In the genomic region with DNA sequence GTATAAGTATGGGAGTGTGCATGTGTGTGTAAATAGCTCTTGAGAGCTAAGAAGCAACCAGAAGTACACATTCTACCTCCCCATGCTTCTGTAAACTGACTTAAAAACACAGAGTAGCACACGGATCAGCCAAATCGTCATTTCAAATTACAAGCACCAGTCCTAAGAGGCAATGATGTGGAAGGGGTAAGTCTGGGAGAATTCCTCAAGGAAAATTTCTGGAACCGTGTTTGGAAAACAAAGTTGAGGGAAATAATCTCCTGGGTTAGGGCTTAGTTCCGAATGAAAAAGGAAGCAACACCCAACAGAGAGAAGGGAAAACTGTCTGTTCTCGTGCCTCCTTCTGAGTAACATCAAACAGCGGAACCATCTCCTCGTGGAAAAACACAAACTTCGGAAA, we compare ENCODE assay signal across 14 mouse cellular contexts. TPM values are rescaled to one million over a fixed set of nuclear protein-coding genes. Genes with fewer than 3 reads are reported as not detected.
DNase-seq lines count a peak whose midpoint lies in the region; ATAC-seq and TF ChIP-seq lines count a peak whose summit lies in the region.
"Had no signal": no experiment of that assay in that cellular context is flagged by ENCODE, and none has a peak within 500 bp of the region (broad histone marks: within the 10 kb centered on the region; RNA-seq: fewer than 3 reads in every experiment).

No protein-coding gene starts in this region.

- DNase-seq in heart, adult 8-10 months (ENCODE audit: low spot score): peak; percentile 49
- DNase-seq in heart, embryonic 10.5 days (ENCODE audit: low spot score): no peak
- DNase-seq in CH12.LX (ENCODE audit: extremely low read depth): no peak
- DNase-seq in embryonic facial prominence, embryonic 14.5 days (ENCODE audit: low spot score): peak; percentile 67
- no peak for DNase-seq in left cerebral cortex, adult 8-10 months (ENCODE audit: low spot score in 2 of 2)
- DNase-seq in left cerebral cortex, postnatal 4 days: no peak
- no peak for DNase-seq in left cerebral cortex, adult 2 months (ENCODE audit: extremely low spot score in 1 of 2, low spot score in 2 of 2)
- DNase-seq: cerebellum, adult 11 months; thymus, adult 2 months had no signal

- no peak for TF ChIP-seq POLR2A in CH12.LX (IDR thresholded peaks at IDR 0.05; ENCODE audit: low read depth, low read length)

- no peaks in the 10 kb centered on the region for H3K36me3 ChIP-seq in heart, embryonic 10.5 days
- H3K36me3 ChIP-seq in CH12.LX (replicated peaks in 1 of 2; ENCODE audit: control insufficient read depth in 1 of 2, insufficient read depth in 1 of 2, low read length in 1 of 2): no peaks in the 10 kb centered on the region
- no peaks in the 10 kb centered on the region for H3K36me3 ChIP-seq in embryonic facial prominence, embryonic 14.5 days (ENCODE audit: control insufficient read depth, insufficient read depth, low read length)
- no peaks in the 10 kb centered on the region for H3K36me3 ChIP-seq in limb, embryonic 12.5 days
- H3K36me3 ChIP-seq: kidney, embryonic 15.5 days; lung, embryonic 15.5 days; midbrain, embryonic 10.5 days had no signal

- TF ChIP-seq CTCF in CH12.LX (conservative IDR thresholded peaks at IDR 0.05 in 1 of 2, IDR thresholded peaks at IDR 0.05 in 1 of 2; ENCODE audit: low read depth in 2 of 2, low read length in 2 of 2): no peak
- no peak for TF ChIP-seq CTCF in left cerebral cortex, adult 2 months (IDR thresholded peaks at IDR 0.05)

- no peaks in the 10 kb centered on the region for H3K27me3 ChIP-seq in heart, embryonic 10.5 days (ENCODE audit: insufficient read depth, poor library complexity, severe bottlenecking)
- H3K27me3 ChIP-seq in CH12.LX (replicated peaks): no peaks in the 10 kb centered on the region
- no peaks in the 10 kb centered on the region for H3K27me3 ChIP-seq in embryonic facial prominence, embryonic 14.5 days (replicated peaks; ENCODE audit: control insufficient read depth, insufficient read depth, low read length)
- H3K27me3 ChIP-seq in limb, embryonic 12.5 days: no peaks in the 10 kb centered on the region
- H3K27me3 ChIP-seq: kidney, embryonic 15.5 days; lung, embryonic 15.5 days had no signal

- intact Hi-C loops in left cerebral cortex, postnatal 4 days (cut with DNase I): no loop called here
- intact Hi-C loops in left cerebral cortex, adult 2 months (cut with DNase I): no loop called here

- H3K9ac ChIP-seq in CH12.LX (ENCODE audit: insufficient read depth, low read depth): no peak overlapping the region
- H3K9ac ChIP-seq in embryonic facial prominence, embryonic 14.5 days (ENCODE audit: low read depth, low read length): 0 out of 2 replicates have a peak overlapping the region, but pooled peaks have one; percentile 1
- no peak overlapping the region for H3K9ac ChIP-seq in limb, embryonic 12.5 days (replicated peaks)
- H3K9ac ChIP-seq: kidney, embryonic 15.5 days; lung, embryonic 15.5 days had no signal

- H3K4me2 ChIP-seq in CH12.LX (ENCODE audit: insufficient read depth, low read depth, poor library complexity, severe bottlenecking): peak overlapping the region; percentile 91
- peak overlapping the region; percentile 50 for H3K4me2 ChIP-seq in embryonic facial prominence, embryonic 14.5 days (ENCODE audit: low read depth, low read length)
- peak overlapping the region; percentile 22 for H3K4me2 ChIP-seq in limb, embryonic 12.5 days
- H3K4me2 ChIP-seq: kidney, embryonic 15.5 days had no signal

- 63% methylated on average over 8 of the region's 8 CpGs for WGBS in heart, embryonic 10.5 days
- WGBS in embryonic facial prominence, embryonic 14.5 days: 38% methylated on average over 8 of the region's 8 CpGs
- 61% methylated on average over 8 of the region's 8 CpGs for WGBS in limb, embryonic 12.5 days

- no peak; the same call in 1 of the 2 replicates for ATAC-seq in embryonic facial prominence, embryonic 14.5 days (ENCODE audit: low read depth)
- no peak for ATAC-seq in limb, embryonic 12.5 days (ENCODE audit: insufficient number of reproducible peaks, insufficient read depth, low FRiP score, low TSS enrichment, low read depth)

- in situ Hi-C loops in CH12.LX (cut with MboI; ENCODE audit: low pct_ligation_motif_present, low pct_unique_long_range_greater_than_20kb, low sequenced_read_pairs): no loop called here

- H3K9me3 ChIP-seq in heart, embryonic 10.5 days: no peaks in the 10 kb centered on the region
- H3K9me3 ChIP-seq in CH12.LX (replicated peaks; ENCODE audit: low read length): no peaks in the 10 kb centered on the region
- H3K9me3 ChIP-seq in embryonic facial prominence, embryonic 14.5 days (ENCODE audit: control insufficient read depth, low read length): no peaks in the 10 kb centered on the region
- no peaks in the 10 kb centered on the region for H3K9me3 ChIP-seq in limb, embryonic 12.5 days
- H3K9me3 ChIP-seq: kidney, embryonic 15.5 days; lung, embryonic 15.5 days; midbrain, embryonic 10.5 days had no signal

- H3K4me1 ChIP-seq in heart, embryonic 10.5 days: peaks cover 30% of the 10 kb centered on the region
- peaks cover 2 to 12% of the 10 kb centered on the region in 2 experiments; a peak in 3 of 4 replicates for H3K4me1 ChIP-seq in CH12.LX (ENCODE audit: control insufficient read depth in 1 of 2, insufficient read depth in 2 of 2)
- H3K4me1 ChIP-seq in embryonic facial prominence, embryonic 14.5 days (ENCODE audit: control insufficient read depth, insufficient read depth, low read length): peaks cover 37% of the 10 kb centered on the region
- H3K4me1 ChIP-seq in limb, embryonic 12.5 days (replicated peaks): peaks cover 39% of the 10 kb centered on the region
- H3K4me1 ChIP-seq: midbrain, embryonic 10.5 days had no signal

- no peak for TF ChIP-seq EP300 in CH12.LX (IDR thresholded peaks at IDR 0.05; ENCODE audit: low read length)

- H3K27ac ChIP-seq in heart, embryonic 10.5 days: no peak overlapping the region
- no peak overlapping the region for H3K27ac ChIP-seq in CH12.LX (ENCODE audit: insufficient read depth, low read depth)
- peak overlapping the region; percentile 85 for H3K27ac ChIP-seq in embryonic facial prominence, embryonic 14.5 days (replicated peaks; ENCODE audit: low read depth, low read length)
- H3K27ac ChIP-seq in limb, embryonic 12.5 days: peak overlapping the region; percentile 75
- no peak overlapping the region for H3K27ac ChIP-seq in left cerebral cortex, adult 2 months
- H3K27ac ChIP-seq: kidney, embryonic 15.5 days; lung, embryonic 15.5 days; midbrain, embryonic 10.5 days had no signal

- TF ChIP-seq RAD21 in CH12.LX (IDR thresholded peaks at IDR 0.05; ENCODE audit: low read depth, low read length): no peak

- H3K4me3 ChIP-seq in heart, embryonic 10.5 days: no peak overlapping the region
- peak overlapping the region in 1 of 3 experiments; percentile 39 for H3K4me3 ChIP-seq in CH12.LX (replicated peaks in 1 of 3; ENCODE audit: low read depth in 2 of 3, low read length in 2 of 3, poor library complexity in 1 of 3)
- H3K4me3 ChIP-seq in embryonic facial prominence, embryonic 14.5 days (ENCODE audit: low read depth, low read length): 0 out of 2 replicates have a peak overlapping the region, but pooled peaks have one; percentile 10
- H3K4me3 ChIP-seq in limb, embryonic 12.5 days (replicated peaks): no peak overlapping the region
- H3K4me3 ChIP-seq in left cerebral cortex, adult 2 months: no peak overlapping the region
- H3K4me3 ChIP-seq: kidney, embryonic 15.5 days; lung, embryonic 15.5 days; midbrain, embryonic 10.5 days had no signal

- dilution Hi-C loops in CH12.LX (cut with MboI; ENCODE audit: extremely low pct_ligation_motif_present, extremely low pct_unique_long_range_greater_than_20kb, low sequenced_read_pairs): no loop called here

- H3K79me2 ChIP-seq in CH12.LX (replicated peaks; ENCODE audit: control insufficient read depth, extremely low read depth, insufficient read depth, poor library complexity, severe bottlenecking): no peaks in the 10 kb centered on the region

TF ChIP-seq in CH12.LX, 34 proteins besides CTCF, POLR2A, EP300 and RAD21:
- TF ChIP-seq KAT2A (IDR thresholded peaks at IDR 0.05; ENCODE audit: insufficient replicate concordance, low read length) (no peak), HCFC1 (IDR thresholded peaks at IDR 0.05; ENCODE audit: low read depth, low read length) (no peak), MXI1 (IDR thresholded peaks at IDR 0.05; ENCODE audit: low read depth, low read length) (no peak), MAX (IDR thresholded peaks at IDR 0.05; ENCODE audit: low read length) (no peak), USF1 (IDR thresholded peaks at IDR 0.05; ENCODE audit: low read depth, low read length) (no peak), MAFK (IDR thresholded peaks at IDR 0.05; ENCODE audit: insufficient replicate concordance, low read length) (no peak), SIN3A (IDR thresholded peaks at IDR 0.05; ENCODE audit: low read length) (no peak), CHD2 (IDR thresholded peaks at IDR 0.05; ENCODE audit: low read length) (no peak), TCF12 (IDR thresholded peaks at IDR 0.05; ENCODE audit: low read depth, low read length) (no peak)

RNA-seq across cellular contexts. Expression of gene Ngf, which starts 56.1 kb away (rescaled TPM):
- total RNA-seq in heart, adult 8-10 months (2022): 1 to 10 TPM; 4.2 to 7.9 (median 6.4) TPM
- 0.30 and 1.1 TPM in 2 replicates for polyA plus RNA-seq in heart, embryonic 10.5 days (2016; fragmentation: Nextera tagmentation; extraction: Ambion mirVana)
- total RNA-seq in CH12.LX (2012; rRNA removed) (not detected in 2 replicates), CH12.LX (2014; rRNA removed) (not detected in 2 replicates)
- polyA plus RNA-seq in CH12.LX (2012; ENCODE audit: insufficient read length, low read depth): not detected in 2 replicates
- polyA plus RNA-seq in embryonic facial prominence, embryonic 14.5 days (2014; fragmentation: Nextera tagmentation; extraction: Ambion mirVana): 7.0 and 8.9 TPM in 2 replicates
- polyA plus RNA-seq in limb, embryonic 12.5 days (2016; fragmentation: Nextera tagmentation; extraction: Ambion mirVana): 6.3 and 7.2 TPM in 2 replicates
- total RNA-seq in left cerebral cortex, adult 8-10 months (2022): 1 to 10 TPM; 2.7 to 4.0 (median 3.4) TPM
- total RNA-seq in left cerebral cortex, postnatal 4 days (2021): 1 to 10 TPM; 1.4 to 2.3 TPM
- total RNA-seq in left cerebral cortex, adult 2 months (2021): 1 to 10 TPM; 4.2 to 4.6 TPM
- total RNA-seq: MEL had no signal

Comparison
In these comparisons a context has a peak if more than half of its experiments do, and no peak if none do; other contexts are left out.
1. DNase-seq: peak in heart, adult 8-10 months (single experiment) and embryonic facial prominence, embryonic 14.5 days (single experiment); none in heart, embryonic 10.5 days (single experiment), CH12.LX (single experiment), left cerebral cortex, adult 8-10 months (0 of 2), left cerebral cortex, postnatal 4 days (single experiment) and left cerebral cortex, adult 2 months (0 of 2).
2. H3K27ac ChIP-seq: peak in embryonic facial prominence, embryonic 14.5 days (single experiment) and limb, embryonic 12.5 days (single experiment); none in heart, embryonic 10.5 days (single experiment), CH12.LX (single experiment) and left cerebral cortex, adult 2 months (single experiment).
3. H3K4me2 ChIP-seq: peak in every context shown above with its lines; median percentile 91 in CH12.LX; 50 in embryonic facial prominence, embryonic 14.5 days; 22 in limb, embryonic 12.5 days.